Mouse (Mus musculus): ENCODE results near the gene Ptma.

DNA sequence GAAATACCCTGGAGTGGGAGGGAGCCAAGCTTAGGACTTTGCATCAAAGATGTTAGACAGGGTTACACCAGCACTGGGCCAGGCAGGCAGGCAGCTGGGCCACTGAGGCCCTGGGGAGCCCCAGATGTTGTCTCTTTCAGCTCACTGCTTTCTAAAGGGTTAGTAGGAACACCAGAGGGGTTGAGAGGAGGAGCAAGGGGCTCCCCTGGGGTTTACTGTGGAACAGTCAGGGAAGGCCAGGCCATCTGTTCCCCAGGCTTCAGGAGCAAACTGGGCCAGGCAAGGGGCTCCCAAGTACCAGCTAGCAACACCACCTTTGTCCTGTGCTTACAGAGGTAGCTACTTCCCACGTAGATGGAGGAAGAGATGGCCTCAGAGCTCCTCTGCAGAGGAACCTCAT lies 27.9 kb upstream of the Ptma start:
- TF ChIP-seq CTCF (IDR thresholded peaks at IDR 0.05; ENCODE audit: low read depth) (no peak), EP300 (IDR thresholded peaks at IDR 0.05; ENCODE audit: low read depth) (no peak)
